13 mouse cellular contexts compared by ENCODE assay signal in genomic region chr16:23967301-23967700, GRCm38 (mm10). TPM values are rescaled to one million over a fixed set of nuclear protein-coding genes. Genes with fewer than 3 reads are reported as not detected.
DNase-seq lines count a peak whose midpoint lies in the region; ATAC-seq lines count a peak whose summit lies in the region.
"Had no signal": no experiment of that assay in that cellular context is flagged by ENCODE, and none has a peak within 500 bp of the region (broad histone marks: within the 10 kb centered on the region; RNA-seq: fewer than 3 reads in every experiment).

No protein-coding gene starts in this region.

- H3K4me2 ChIP-seq in midbrain, embryonic 11.5 days: no peak overlapping the region
- H3K4me2 ChIP-seq: heart, embryonic 11.5 days; intestine, embryonic 15.5 days had no signal

- no peaks in the 10 kb centered on the region for H3K27me3 ChIP-seq in midbrain, embryonic 11.5 days (ENCODE audit: control insufficient read depth, insufficient read depth, low read length)
- no peaks in the 10 kb centered on the region for H3K27me3 ChIP-seq in midbrain, embryonic 10.5 days (ENCODE audit: low read depth, poor library complexity, severe bottlenecking)
- H3K27me3 ChIP-seq: intestine, embryonic 15.5 days had no signal

- WGBS in midbrain, embryonic 11.5 days: 81% methylated on average over 7 of the region's 7 CpGs
- WGBS in midbrain, embryonic 10.5 days: 81% methylated on average over 7 of the region's 7 CpGs

- H3K4me1 ChIP-seq in midbrain, embryonic 11.5 days (ENCODE audit: control insufficient read depth, insufficient read depth, low read length): peaks cover 3% of the 10 kb centered on the region; the same call in 1 of the 2 replicates
- H3K4me1 ChIP-seq in midbrain, embryonic 10.5 days: peaks cover 26% of the 10 kb centered on the region

- no peak overlapping the region for H3K4me3 ChIP-seq in midbrain, embryonic 11.5 days (ENCODE audit: low read depth, low read length)
- no peak overlapping the region for H3K4me3 ChIP-seq in midbrain, embryonic 10.5 days
- H3K4me3 ChIP-seq: erythroblast, embryonic 14.5 days; intestine, embryonic 15.5 days; limb, embryonic 10.5 days had no signal

- peak; percentile 24 for DNase-seq in embryo, embryonic 10 days (ENCODE audit: low spot score)
- DNase-seq in embryo, embryonic 10.5 days (ENCODE audit: low spot score): no peak
- peak; percentile 82 for DNase-seq in midbrain, embryonic 11.5 days (ENCODE audit: low spot score, missing footprints)
- DNase-seq in midbrain, embryonic 10.5 days (ENCODE audit: low spot score): no peak
- DNase-seq in thymus, postnatal 25 days: peak; percentile 44
- no peak for DNase-seq in urinary bladder, postnatal 14 days (ENCODE audit: low spot score)
- DNase-seq in frontal cortex, adult 2 months (ENCODE audit: extremely low spot score in 1 of 2, low spot score in 1 of 2): no peak

- H3K36me3 ChIP-seq in midbrain, embryonic 11.5 days (ENCODE audit: control insufficient read depth, insufficient read depth, low read length): no peaks in the 10 kb centered on the region
- no peaks in the 10 kb centered on the region for H3K36me3 ChIP-seq in midbrain, embryonic 10.5 days
- H3K36me3 ChIP-seq: limb, embryonic 10.5 days had no signal

- H3K9me3 ChIP-seq in midbrain, embryonic 11.5 days (ENCODE audit: control insufficient read depth, low read length): no peaks in the 10 kb centered on the region
- H3K9me3 ChIP-seq in midbrain, embryonic 10.5 days (replicated peaks): no peaks in the 10 kb centered on the region; the same call in 1 of the 2 replicates
- H3K9me3 ChIP-seq: intestine, embryonic 15.5 days; limb, embryonic 10.5 days had no signal

- ATAC-seq in midbrain, embryonic 11.5 days (ENCODE audit: low FRiP score): no peak
- peak; percentile 56; the same call in 1 of the 2 replicates for ATAC-seq in erythroid progenitor cell, adult 5-6 weeks (replicated peaks; ENCODE audit: low FRiP score, poor library complexity, severe bottlenecking)
- ATAC-seq: intestine, embryonic 15.5 days; midbrain, embryonic 16.5 days had no signal

- no peak overlapping the region for H3K9ac ChIP-seq in midbrain, embryonic 11.5 days (ENCODE audit: low read length)
- H3K9ac ChIP-seq: intestine, embryonic 15.5 days had no signal

- no peak overlapping the region for H3K27ac ChIP-seq in midbrain, embryonic 11.5 days (ENCODE audit: low read depth, low read length)
- H3K27ac ChIP-seq in midbrain, embryonic 10.5 days (replicated peaks): no peak overlapping the region
- H3K27ac ChIP-seq: intestine, embryonic 15.5 days; limb, embryonic 10.5 days had no signal

RNA-seq across cellular contexts. Expression of gene Gm37419, which starts 21.0 kb away (rescaled TPM):
- not detected in 2 replicates for polyA plus RNA-seq in midbrain, embryonic 11.5 days (2014; fragmentation: Nextera tagmentation; extraction: Ambion mirVana)
- not detected in 2 replicates for polyA plus RNA-seq in midbrain, embryonic 10.5 days (2016; fragmentation: Nextera tagmentation; extraction: Ambion mirVana)
- not detected in 2 replicates for total RNA-seq in erythroid progenitor cell, adult 5-6 weeks (2015; ENCODE audit: low replicate concordance)
- not detected in 2 replicates for total RNA-seq in erythroid progenitor cell, adult 5-6 weeks (2017; ENCODE audit: low replicate concordance)
- not detected in 2 replicates for polyA plus RNA-seq in frontal cortex, adult 2 months (2012; rRNA removed)
- polyA plus RNA-seq: erythroblast, embryonic 14.5 days; heart, embryonic 11.5 days; intestine, embryonic 15.5 days; limb, embryonic 10.5 days; midbrain, embryonic 16.5 days had no signal

RNA-seq across cellular contexts. Expression of gene Bcl6, which starts 21.4 kb away (rescaled TPM):
- polyA plus RNA-seq in midbrain, embryonic 11.5 days (2014; fragmentation: Nextera tagmentation; extraction: Ambion mirVana): 0.11 TPM in 1 of 2 replicates, not detected in the other
- 0.02 and 0.07 TPM in 2 replicates for polyA plus RNA-seq in midbrain, embryonic 10.5 days (2016; fragmentation: Nextera tagmentation; extraction: Ambion mirVana)
- total RNA-seq in erythroid progenitor cell, adult 5-6 weeks (2015; ENCODE audit: low replicate concordance): 6.3 and 6.5 TPM in 2 replicates
- total RNA-seq in erythroid progenitor cell, adult 5-6 weeks (2017; ENCODE audit: low replicate concordance): 2.1 and 2.2 TPM in 2 replicates
- polyA plus RNA-seq in frontal cortex, adult 2 months (2012; rRNA removed): 19.2 and 20.8 TPM in 2 replicates

RNA-seq across cellular contexts. Expression of gene Rtp2, which starts 35.1 kb away (rescaled TPM):
- polyA plus RNA-seq in midbrain, embryonic 11.5 days (2014; fragmentation: Nextera tagmentation; extraction: Ambion mirVana): not detected in 2 replicates
- polyA plus RNA-seq in midbrain, embryonic 10.5 days (2016; fragmentation: Nextera tagmentation; extraction: Ambion mirVana): not detected in 2 replicates
- not detected in 2 replicates for total RNA-seq in erythroid progenitor cell, adult 5-6 weeks (2015; ENCODE audit: low replicate concordance)
- total RNA-seq in erythroid progenitor cell, adult 5-6 weeks (2017; ENCODE audit: low replicate concordance): not detected in 2 replicates
- 0.48 and 0.55 TPM in 2 replicates for polyA plus RNA-seq in frontal cortex, adult 2 months (2012; rRNA removed)
- polyA plus RNA-seq: erythroblast, embryonic 14.5 days; heart, embryonic 11.5 days; intestine, embryonic 15.5 days; limb, embryonic 10.5 days had no signal

Comparison
In these comparisons a context has a peak if more than half of its experiments do, and no peak if none do; other contexts are left out.
1. DNase-seq: peak in embryo, embryonic 10 days (single experiment), midbrain, embryonic 11.5 days (single experiment) and thymus, postnatal 25 days (single experiment); none in embryo, embryonic 10.5 days (single experiment), midbrain, embryonic 10.5 days (single experiment), urinary bladder, postnatal 14 days (single experiment) and frontal cortex, adult 2 months (0 of 2).
2. RNA of gene Bcl6, which starts 21.4 kb away (polyA plus RNA-seq): 19.2 to 20.8 TPM in frontal cortex, adult 2 months; 0.11 TPM in midbrain, embryonic 11.5 days and 0.02 to 0.07 TPM in midbrain, embryonic 10.5 days; every median in the first group is over 10 times any median in the second.